Mouse (Mus musculus): ENCODE measurements around the gene Nr6a1.

- no peak for TF ChIP-seq CTCF (conservative IDR thresholded peaks at IDR 0.05 in 1 of 2, IDR thresholded peaks at IDR 0.05 in 1 of 2; ENCODE audit: low read depth in 2 of 2, low read length in 2 of 2)
- TF ChIP-seq SMC3 (IDR thresholded peaks at IDR 0.05; ENCODE audit: low read depth, low read length), result no peak
- TF ChIP-seq MYC (IDR thresholded peaks at IDR 0.05; ENCODE audit: low read depth, low read length), result no peak
Measured at GRCm38 (mm10) chr2:38826189-38826588, 101.3 kb downstream of the Nr6a1 start.
